Mouse (Mus musculus): Measurements from ENCODE around the gene Hoxd3. TPM values are rescaled to one million over a fixed set of nuclear protein-coding genes. Genes with fewer than 3 reads are reported as not detected.

Hoxd3 gene
- polyA plus RNA-seq, 1 experiment from 2014 or later = 1.3 TPM

DNA sequence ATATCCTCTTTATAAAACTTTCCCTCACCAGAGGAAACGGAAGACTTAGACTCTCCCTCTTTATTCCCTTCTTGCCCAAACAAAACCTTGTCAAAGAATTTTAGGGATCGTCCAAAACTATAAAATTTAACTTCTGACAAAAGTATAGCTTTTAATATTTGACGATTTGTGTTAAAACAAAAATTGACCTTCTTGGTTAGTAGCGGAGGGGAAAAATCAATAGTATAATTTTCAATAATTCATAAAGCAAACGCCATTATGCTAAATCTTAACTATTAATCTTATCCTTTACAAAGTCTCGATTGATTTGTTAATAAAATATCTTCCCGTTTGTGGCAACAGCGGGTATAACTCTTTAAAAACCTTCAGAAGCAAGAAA lies 21.4 kb upstream of the Hoxd3 start:
- Histone ChIP-seq H3K27ac (replicated peaks) (no peak overlapping the region), H3K27me3 (ENCODE audit: control insufficient read depth, insufficient read depth, low read length) (peaks cover 40% of the 10 kb centered on the region), H3K9ac (ENCODE audit: low read length) (no peak overlapping the region), H3K36me3 (ENCODE audit: control insufficient read depth, insufficient read depth, low read length) (no peaks in the 10 kb centered on the region), H3K4me3 (ENCODE audit: low read depth, low read length) (no peak overlapping the region), H3K4me2 (replicated peaks; ENCODE audit: low read depth) (no peak overlapping the region), H3K4me1 (replicated peaks; ENCODE audit: control insufficient read depth, insufficient read depth) (no peaks in the 10 kb centered on the region), H3K9me3 (ENCODE audit: control insufficient read depth, low read length) (no peaks in the 10 kb centered on the region)
- DNase-seq (ENCODE audit: low spot score) = no peak
- WGBS = 9% methylated on average over 8 of the region's 8 CpGs
- no peak for ATAC-seq (ENCODE audit: low FRiP score, low TSS enrichment)
- TF ChIP-seq EP300 (optimal IDR thresholded peaks at IDR 0.05) (no peak), CTCF (IDR thresholded peaks at IDR 0.05; ENCODE audit: low read depth) (no peak)

DNA sequence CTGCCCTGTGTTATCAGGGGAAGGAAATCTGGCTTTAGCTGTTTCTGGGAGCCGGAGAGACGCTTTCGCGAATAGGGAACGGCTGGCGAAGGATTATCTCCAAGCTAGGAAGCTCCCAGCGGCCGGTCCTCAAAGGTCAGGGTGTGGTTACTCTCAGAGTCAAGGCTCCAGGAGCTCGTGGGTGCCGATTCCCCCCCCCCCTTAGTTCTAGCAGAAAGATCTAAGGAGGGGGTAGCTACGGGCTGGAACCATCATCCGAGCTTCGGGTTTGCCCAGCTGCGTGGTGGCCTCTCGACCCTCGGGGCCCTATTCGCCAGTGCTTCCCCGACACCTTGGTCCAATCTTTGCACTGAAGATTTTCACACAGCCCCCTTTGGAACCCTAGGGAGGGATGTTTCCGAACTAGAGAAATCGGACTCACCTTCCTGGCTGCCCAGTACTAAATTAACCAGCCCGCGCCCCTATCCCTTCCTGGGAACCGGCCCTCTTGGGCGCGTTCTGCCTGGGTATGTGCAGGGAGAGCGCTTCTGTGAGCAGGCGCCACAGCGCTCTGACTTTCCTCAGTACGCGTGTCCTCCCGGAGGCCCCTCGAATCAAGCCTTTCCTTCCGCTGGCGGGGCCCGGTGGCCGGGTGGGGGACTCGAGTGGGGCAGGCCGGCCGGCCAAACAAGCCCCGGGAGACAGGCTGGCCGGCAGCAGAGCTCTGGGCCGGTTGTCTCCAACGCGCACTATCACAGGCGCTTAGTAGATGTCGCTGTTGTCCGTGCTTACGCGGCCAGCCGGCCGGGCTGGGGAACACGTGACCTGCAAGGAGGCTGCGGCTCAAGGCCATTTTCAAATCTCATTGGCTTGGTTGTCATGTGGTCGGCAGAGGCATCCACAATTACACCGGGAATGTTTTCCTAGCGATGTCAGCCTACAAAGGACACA lies 20.4 kb upstream of the Hoxd3 start, which contains the start of gene Hoxd10:
Gene Hoxd10 (plus strand): TSS at position 903 of the 930 bp plus-strand sequence.
- TF ChIP-seq EP300 (optimal IDR thresholded peaks at IDR 0.05) (no peak), CTCF (IDR thresholded peaks at IDR 0.05; ENCODE audit: low read depth) (peak; percentile 58)
- WGBS = 2% methylated on average over 56 of the region's 56 CpGs
- ATAC-seq (ENCODE audit: low FRiP score, low TSS enrichment) = no peak
- H3K4me3 ChIP-seq (ENCODE audit: low read depth, low read length) = peak within 1 kb of the TSS; percentile 15
- no peak for DNase-seq (ENCODE audit: low spot score)
- peaks cover 41% of the 10 kb centered on the region for H3K27me3 ChIP-seq (ENCODE audit: control insufficient read depth, insufficient read depth, low read length)
- no peaks in the 10 kb centered on the region for H3K4me1 ChIP-seq (replicated peaks; ENCODE audit: control insufficient read depth, insufficient read depth)
- no peak within 1 kb of the TSS for H3K4me2 ChIP-seq (replicated peaks; ENCODE audit: low read depth)
- H3K36me3 ChIP-seq (ENCODE audit: control insufficient read depth, insufficient read depth, low read length) = no peaks in the 10 kb centered on the region
- no peak within 1 kb of the TSS for H3K27ac ChIP-seq (replicated peaks)
- no peaks in the 10 kb centered on the region for H3K9me3 ChIP-seq (ENCODE audit: control insufficient read depth, low read length)
- H3K9ac ChIP-seq (ENCODE audit: low read length) = no peak within 1 kb of the TSS

DNA sequence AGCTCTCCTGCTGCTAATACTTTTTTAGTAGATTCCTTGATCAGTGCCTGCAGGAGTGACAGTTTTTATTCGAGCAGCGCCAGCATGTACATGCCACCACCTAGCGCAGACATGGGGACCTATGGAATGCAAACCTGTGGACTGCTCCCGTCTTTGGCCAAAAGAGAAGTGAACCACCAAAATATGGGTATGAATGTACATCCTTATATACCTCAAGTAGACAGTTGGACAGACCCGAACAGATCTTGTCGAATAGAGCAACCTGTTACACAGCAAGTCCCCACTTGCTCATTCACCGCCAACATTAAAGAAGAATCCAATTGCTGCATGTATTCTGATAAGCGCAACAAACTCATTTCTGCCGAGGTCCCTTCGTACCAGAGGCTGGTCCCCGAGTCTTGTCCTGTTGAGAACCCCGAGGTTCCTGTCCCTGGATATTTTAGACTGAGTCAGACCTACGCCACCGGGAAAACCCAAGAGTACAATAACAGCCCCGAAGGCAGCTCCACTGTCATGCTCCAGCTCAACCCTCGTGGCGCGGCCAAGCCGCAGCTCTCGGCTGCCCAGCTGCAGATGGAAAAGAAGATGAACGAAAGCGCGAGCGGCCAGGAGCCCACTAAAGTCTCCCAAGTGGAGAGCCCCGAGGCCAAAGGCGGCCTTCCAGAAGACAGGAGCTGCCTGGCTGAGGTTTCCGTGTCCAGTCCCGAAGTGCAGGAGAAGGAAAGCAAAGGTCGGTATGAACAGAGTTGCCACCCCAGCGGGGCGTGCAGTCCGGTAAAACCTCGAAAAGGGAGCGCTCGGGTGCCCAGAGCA lies 19.5 kb upstream of the Hoxd3 start:
- Histone ChIP-seq H3K27ac (replicated peaks) (no peak overlapping the region), H3K36me3 (ENCODE audit: control insufficient read depth, insufficient read depth, low read length) (no peaks in the 10 kb centered on the region), H3K9ac (ENCODE audit: low read length) (no peak overlapping the region), H3K4me3 (ENCODE audit: low read depth, low read length) (peak overlapping the region; percentile 8; the same call in 1 of the 2 replicates), H3K4me2 (replicated peaks; ENCODE audit: low read depth) (no peak overlapping the region), H3K27me3 (ENCODE audit: control insufficient read depth, insufficient read depth, low read length) (peaks cover 35% of the 10 kb centered on the region), H3K9me3 (ENCODE audit: control insufficient read depth, low read length) (no peaks in the 10 kb centered on the region), H3K4me1 (replicated peaks; ENCODE audit: control insufficient read depth, insufficient read depth) (no peaks in the 10 kb centered on the region)
- ATAC-seq (ENCODE audit: low FRiP score, low TSS enrichment) = no peak
- no peak for DNase-seq (ENCODE audit: low spot score)
- WGBS = 6% methylated on average over 35 of the region's 35 CpGs
- no peak for TF ChIP-seq CTCF (IDR thresholded peaks at IDR 0.05; ENCODE audit: low read depth)
- no peak for TF ChIP-seq EP300 (optimal IDR thresholded peaks at IDR 0.05)

DNA sequence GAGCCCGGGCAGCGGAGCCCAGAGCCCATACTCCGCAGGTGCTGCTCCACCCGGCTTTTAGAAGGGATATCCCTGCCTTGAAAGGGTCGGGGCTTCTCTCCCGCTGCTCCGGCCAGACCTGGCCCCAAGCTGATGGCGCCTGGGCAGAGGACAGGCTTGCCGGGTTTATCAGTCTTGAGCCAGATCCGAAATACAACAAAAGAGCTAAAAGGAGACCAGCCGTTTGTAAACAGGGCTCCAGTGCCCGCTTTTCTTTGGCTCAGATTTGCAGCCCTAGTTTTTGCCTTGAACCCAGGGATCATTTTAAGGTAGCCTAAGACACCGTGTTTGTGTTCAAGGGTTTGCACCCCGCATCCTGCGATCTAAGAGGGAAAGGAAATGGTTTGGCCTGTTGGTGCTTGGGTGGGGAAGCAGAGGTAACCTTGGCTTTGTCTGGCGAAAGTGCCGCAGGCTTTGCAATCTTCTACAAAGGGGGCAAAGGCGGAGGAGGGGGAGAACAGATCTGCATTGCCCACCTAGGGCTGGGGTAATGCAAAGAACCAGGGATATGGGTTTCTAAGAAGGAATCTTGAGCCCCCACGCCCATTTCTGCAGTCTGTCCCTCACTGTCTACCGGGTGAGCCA lies 18.8 kb upstream of the Hoxd3 start:
- Histone ChIP-seq H3K9ac (ENCODE audit: low read length) (no peak overlapping the region), H3K4me2 (replicated peaks; ENCODE audit: low read depth) (no peak overlapping the region), H3K9me3 (ENCODE audit: control insufficient read depth, low read length) (no peaks in the 10 kb centered on the region), H3K27ac (replicated peaks) (no peak overlapping the region), H3K4me3 (ENCODE audit: low read depth, low read length) (peak overlapping the region; percentile 8; the same call in 1 of the 2 replicates), H3K4me1 (replicated peaks; ENCODE audit: control insufficient read depth, insufficient read depth) (no peaks in the 10 kb centered on the region), H3K27me3 (ENCODE audit: control insufficient read depth, insufficient read depth, low read length) (peaks cover 32% of the 10 kb centered on the region), H3K36me3 (ENCODE audit: control insufficient read depth, insufficient read depth, low read length) (no peaks in the 10 kb centered on the region)
- TF ChIP-seq CTCF (IDR thresholded peaks at IDR 0.05; ENCODE audit: low read depth) (no peak), EP300 (optimal IDR thresholded peaks at IDR 0.05) (no peak)
- ATAC-seq (ENCODE audit: low FRiP score, low TSS enrichment) = no peak
- 3% methylated on average over 20 of the region's 20 CpGs for WGBS
- no peak for DNase-seq (ENCODE audit: low spot score)

DNA sequence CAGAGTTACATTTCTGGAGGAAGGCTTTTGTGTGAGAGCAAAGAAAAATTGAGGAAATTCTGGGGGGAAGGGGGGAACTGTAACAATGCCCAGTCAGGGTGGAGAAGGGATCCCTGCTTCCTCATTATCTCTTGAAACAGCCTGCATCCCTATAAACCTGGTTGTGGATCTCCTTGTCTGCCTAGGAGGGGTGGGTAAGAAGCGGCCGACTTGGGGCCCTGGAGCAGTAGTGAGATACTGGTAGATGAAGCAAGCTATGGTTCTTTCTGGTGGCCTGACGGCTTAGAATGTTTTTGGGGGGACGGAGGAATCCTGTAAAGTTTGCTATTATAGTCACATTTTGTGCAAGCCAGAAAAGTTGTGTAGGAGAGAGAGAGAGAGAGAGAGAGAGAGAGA lies 18.3 kb upstream of the Hoxd3 start:
- Histone ChIP-seq H3K27ac (replicated peaks) (no peak overlapping the region), H3K9me3 (ENCODE audit: control insufficient read depth, low read length) (no peaks in the 10 kb centered on the region), H3K9ac (ENCODE audit: low read length) (no peak overlapping the region), H3K4me1 (replicated peaks; ENCODE audit: control insufficient read depth, insufficient read depth) (no peaks in the 10 kb centered on the region), H3K27me3 (ENCODE audit: control insufficient read depth, insufficient read depth, low read length) (peaks cover 32% of the 10 kb centered on the region), H3K4me3 (ENCODE audit: low read depth, low read length) (no peak overlapping the region), H3K4me2 (replicated peaks; ENCODE audit: low read depth) (no peak overlapping the region), H3K36me3 (ENCODE audit: control insufficient read depth, insufficient read depth, low read length) (no peaks in the 10 kb centered on the region)
- 7% methylated on average over 4 of the region's 4 CpGs for WGBS
- TF ChIP-seq CTCF (IDR thresholded peaks at IDR 0.05; ENCODE audit: low read depth) = no peak
- no peak for DNase-seq (ENCODE audit: low spot score)
- ATAC-seq (ENCODE audit: low FRiP score, low TSS enrichment) = no peak

All from stomach, postnatal 0 days (tissue).